ENCODE assay signal across 9 mouse cellular contexts in genomic region chr2:92330840-92331239, GRCm38 (mm10). TPM values are rescaled to one million over a fixed set of nuclear protein-coding genes. Genes with fewer than 3 reads are reported as not detected.
DNase-seq lines count a peak whose midpoint lies in the region; ATAC-seq and TF ChIP-seq lines count a peak whose summit lies in the region.
"Had no signal": no experiment of that assay in that cellular context is flagged by ENCODE, and none has a peak within 500 bp of the region (broad histone marks: within the 10 kb centered on the region; RNA-seq: fewer than 3 reads in every experiment).

No protein-coding gene starts in this region.

- H3K4me2 ChIP-seq in intestine, postnatal 0 days (replicated peaks; ENCODE audit: low read depth) = no peak overlapping the region
- no peak overlapping the region for H3K4me2 ChIP-seq in intestine, embryonic 16.5 days (ENCODE audit: low read depth, low read length)
- H3K4me2 ChIP-seq: heart, embryonic 15.5 days had no signal

- peak; percentile 10 for DNase-seq in 3134 (ENCODE audit: extremely low read depth, insufficient read length, low spot score)
- peak; percentile 52 to 56 for DNase-seq in B cell, adult 2 months
- peak; percentile 14 for DNase-seq in cerebellum, adult 11-12 months
- DNase-seq in left cerebral cortex, adult 2 months (ENCODE audit: extremely low spot score in 1 of 2, low spot score in 2 of 2) = peak; percentile 30 to 36
- peak; percentile 30 for DNase-seq in retina, postnatal 7 days (ENCODE audit: low read depth, low spot score)
- no peak for DNase-seq in spleen, adult 12 weeks (ENCODE audit: low spot score)

- H3K4me3 ChIP-seq in intestine, postnatal 0 days (ENCODE audit: low read depth, low read length) = no peak overlapping the region
- H3K4me3 ChIP-seq in intestine, embryonic 16.5 days (ENCODE audit: low read length) = no peak overlapping the region
- H3K4me3 ChIP-seq in left cerebral cortex, adult 2 months = no peak overlapping the region
- H3K4me3 ChIP-seq: heart, embryonic 15.5 days had no signal

- no peak for ATAC-seq in intestine, postnatal 0 days
- ATAC-seq in intestine, embryonic 16.5 days = no peak

- peak; percentile 69 for TF ChIP-seq CTCF in intestine, postnatal 0 days (IDR thresholded peaks at IDR 0.05; ENCODE audit: low read depth)
- peak; percentile 75 for TF ChIP-seq CTCF in left cerebral cortex, adult 2 months (IDR thresholded peaks at IDR 0.05)

- WGBS in intestine, postnatal 0 days = 47% methylated on average over 2 of the region's 2 CpGs
- 54% methylated on average over 2 of the region's 2 CpGs for WGBS in intestine, embryonic 16.5 days

- intact Hi-C loops in left cerebral cortex, adult 2 months (cut with DNase I) = loop anchor here (1.0 to 5.0 kb wide), 3 partner anchors 36 to 344 kb away; no protein-coding TSS in a partner anchor

- H3K27me3 ChIP-seq in intestine, postnatal 0 days (replicated peaks; ENCODE audit: control insufficient read depth, insufficient read depth, low read length) = no peaks in the 10 kb centered on the region
- no peaks in the 10 kb centered on the region for H3K27me3 ChIP-seq in intestine, embryonic 16.5 days (replicated peaks; ENCODE audit: control insufficient read depth, insufficient read depth, low read length)
- H3K27me3 ChIP-seq: heart, embryonic 15.5 days had no signal

- H3K4me1 ChIP-seq in intestine, postnatal 0 days (replicated peaks; ENCODE audit: control insufficient read depth, insufficient read depth, low read length) = no peaks in the 10 kb centered on the region
- no peaks in the 10 kb centered on the region for H3K4me1 ChIP-seq in intestine, embryonic 16.5 days (ENCODE audit: control insufficient read depth, insufficient read depth, low read length)

- no peak overlapping the region for H3K27ac ChIP-seq in intestine, postnatal 0 days (ENCODE audit: low read depth, low read length)
- no peak overlapping the region for H3K27ac ChIP-seq in intestine, embryonic 16.5 days (ENCODE audit: low read length)
- no peak overlapping the region for H3K27ac ChIP-seq in left cerebral cortex, adult 2 months
- H3K27ac ChIP-seq: heart, embryonic 15.5 days had no signal

- H3K9ac ChIP-seq in intestine, postnatal 0 days (ENCODE audit: low read depth, low read length) = no peak overlapping the region
- no peak overlapping the region for H3K9ac ChIP-seq in intestine, embryonic 16.5 days (ENCODE audit: low read depth, low read length)
- H3K9ac ChIP-seq: heart, embryonic 15.5 days had no signal

- H3K9me3 ChIP-seq in intestine, postnatal 0 days (ENCODE audit: control insufficient read depth) = no peaks in the 10 kb centered on the region
- no peaks in the 10 kb centered on the region for H3K9me3 ChIP-seq in intestine, embryonic 16.5 days (ENCODE audit: control insufficient read depth, low read length)
- H3K9me3 ChIP-seq: heart, embryonic 15.5 days had no signal

- peaks cover 47% of the 10 kb centered on the region for H3K36me3 ChIP-seq in intestine, postnatal 0 days (ENCODE audit: control insufficient read depth, insufficient read depth)
- H3K36me3 ChIP-seq in intestine, embryonic 16.5 days (ENCODE audit: control insufficient read depth, insufficient read depth, low read length) = peaks cover 6% of the 10 kb centered on the region; the same call in 1 of the 2 replicates

RNA-seq across cellular contexts. Expression of gene Pex16, which starts 43.6 kb away (rescaled TPM):
- 84.8 and 86.0 TPM in 2 replicates for polyA plus RNA-seq in intestine, postnatal 0 days (2015; fragmentation: Nextera tagmentation; extraction: Ambion mirVana)
- 66.2 and 70.8 TPM in 2 replicates for polyA plus RNA-seq in intestine, embryonic 16.5 days (2015; fragmentation: Nextera tagmentation; extraction: Ambion mirVana)
- 10 to 100 TPM; 33.4 to 37.1 TPM for total RNA-seq in left cerebral cortex, adult 2 months (2021)

RNA-seq across cellular contexts. Expression of gene Large2, which starts 43.8 kb away (rescaled TPM):
- 8.3 and 9.1 TPM in 2 replicates for polyA plus RNA-seq in intestine, postnatal 0 days (2015; fragmentation: Nextera tagmentation; extraction: Ambion mirVana)
- polyA plus RNA-seq in intestine, embryonic 16.5 days (2015; fragmentation: Nextera tagmentation; extraction: Ambion mirVana) = 11.8 and 12.3 TPM in 2 replicates
- total RNA-seq in left cerebral cortex, adult 2 months (2021) = 1 to 10 TPM in 1 of 2 experiments, under 1 TPM in 1; 0.72 to 1.0 TPM

RNA-seq across cellular contexts. Expression of gene 1700029I15Rik, which starts 51.5 kb away (rescaled TPM):
- 2.1 and 3.1 TPM in 2 replicates for polyA plus RNA-seq in intestine, postnatal 0 days (2015; fragmentation: Nextera tagmentation; extraction: Ambion mirVana)
- polyA plus RNA-seq in intestine, embryonic 16.5 days (2015; fragmentation: Nextera tagmentation; extraction: Ambion mirVana) = 5.0 and 5.6 TPM in 2 replicates
- 1 to 10 TPM; 5.3 TPM for total RNA-seq in left cerebral cortex, adult 2 months (2021)
